ENCODE assay signal across 9 mouse cellular contexts in genomic region chr1:91411631-91412285, GRCm38 (mm10). TPM values are rescaled to one million over a fixed set of nuclear protein-coding genes. Genes with fewer than 3 reads are reported as not detected.
A peak's percentile ranks its signal among the peaks of the same experiment; 100 is the strongest.
DNase-seq lines count a peak whose midpoint lies in the region; ATAC-seq and TF ChIP-seq lines count a peak whose summit lies in the region.
"Had no signal": no experiment of that assay in that cellular context is flagged by ENCODE, and none has a peak within 500 bp of the region (broad histone marks: within the 10 kb centered on the region; RNA-seq: fewer than 3 reads in every experiment).

No protein-coding gene starts in this region.

- no peak for DNase-seq in heart, adult 9 months (ENCODE audit: low spot score in 2 of 2)
- no peak for DNase-seq in G1E (ENCODE audit: low spot score)
- DNase-seq in gastrocnemius, postnatal 25 days: no peak
- DNase-seq in embryo, embryonic 10 days (ENCODE audit: low spot score): no peak
- no peak for DNase-seq in frontal cortex, adult 2 months (ENCODE audit: extremely low spot score in 1 of 2, low spot score in 1 of 2)
- DNase-seq: thymus, postnatal 25 days had no signal

- H3K4me2 ChIP-seq in heart, embryonic 14.5 days (ENCODE audit: low read length): peak overlapping the region; percentile 95
- peak overlapping the region; percentile 95 for H3K4me2 ChIP-seq in hindbrain, embryonic 13.5 days
- H3K4me2 ChIP-seq in midbrain, embryonic 13.5 days (replicated peaks): peak overlapping the region; percentile 95

- H3K27me3 ChIP-seq in heart, embryonic 14.5 days (ENCODE audit: control insufficient read depth, insufficient read depth, low read length): no peaks in the 10 kb centered on the region
- peaks cover 13% of the 10 kb centered on the region for H3K27me3 ChIP-seq in G1E (ENCODE audit: insufficient read depth, low read length)
- no peaks in the 10 kb centered on the region for H3K27me3 ChIP-seq in hindbrain, embryonic 13.5 days
- no peaks in the 10 kb centered on the region for H3K27me3 ChIP-seq in midbrain, embryonic 13.5 days

- H3K9ac ChIP-seq in heart, embryonic 14.5 days (ENCODE audit: low read length): peak overlapping the region; percentile 94
- H3K9ac ChIP-seq in hindbrain, embryonic 13.5 days: peak overlapping the region; percentile 92
- peak overlapping the region; percentile 96 for H3K9ac ChIP-seq in midbrain, embryonic 13.5 days (replicated peaks)

- TF ChIP-seq CTCF in G1E (IDR thresholded peaks at IDR 0.05; ENCODE audit: low read depth, low read length): no peak

- WGBS in heart, embryonic 14.5 days: 71% methylated on average over 8 of the region's 8 CpGs
- 53% methylated on average over 8 of the region's 8 CpGs for WGBS in hindbrain, embryonic 13.5 days
- 46% methylated on average over 8 of the region's 8 CpGs for WGBS in midbrain, embryonic 13.5 days

- H3K4me3 ChIP-seq in heart, embryonic 14.5 days (ENCODE audit: control insufficient read depth in 1 of 2, insufficient read depth in 1 of 2, low read depth in 1 of 2, low read length in 2 of 2): peak overlapping the region; percentile 83 to 88
- H3K4me3 ChIP-seq in G1E (ENCODE audit: low read depth, low read length): peak overlapping the region; percentile 80
- H3K4me3 ChIP-seq in hindbrain, embryonic 13.5 days: peak overlapping the region; percentile 83
- H3K4me3 ChIP-seq in midbrain, embryonic 13.5 days (replicated peaks): peak overlapping the region; percentile 81

- H3K9me3 ChIP-seq in heart, embryonic 14.5 days (ENCODE audit: control insufficient read depth, low read length): no peaks in the 10 kb centered on the region
- no peaks in the 10 kb centered on the region for H3K9me3 ChIP-seq in G1E (replicated peaks)
- H3K9me3 ChIP-seq in hindbrain, embryonic 13.5 days: no peaks in the 10 kb centered on the region
- no peaks in the 10 kb centered on the region for H3K9me3 ChIP-seq in midbrain, embryonic 13.5 days

- H3K27ac ChIP-seq in heart, embryonic 14.5 days (replicated peaks in 1 of 2; ENCODE audit: control insufficient read depth in 1 of 2, insufficient read depth in 1 of 2, low read depth in 2 of 2, low read length in 2 of 2): no peak overlapping the region
- H3K27ac ChIP-seq in hindbrain, embryonic 13.5 days: no peak overlapping the region
- H3K27ac ChIP-seq in midbrain, embryonic 13.5 days: peak overlapping the region; percentile 98

- ATAC-seq in heart, embryonic 14.5 days (ENCODE audit: insufficient number of reproducible peaks, insufficient read depth, low FRiP score, low read depth): no peak
- ATAC-seq in G1E (ENCODE audit: extremely low read depth, insufficient number of reproducible peaks, low FRiP score, poor library complexity, severe bottlenecking): no peak
- no peak for ATAC-seq in hindbrain, embryonic 13.5 days (ENCODE audit: low FRiP score)
- no peak for ATAC-seq in midbrain, embryonic 13.5 days

- H3K36me3 ChIP-seq in heart, embryonic 14.5 days (ENCODE audit: control insufficient read depth, insufficient read depth, low read length): peaks cover 2% of the 10 kb centered on the region
- peaks cover 37% of the 10 kb centered on the region for H3K36me3 ChIP-seq in G1E (replicated peaks)
- peaks cover 4% of the 10 kb centered on the region; the same call in 1 of the 2 replicates for H3K36me3 ChIP-seq in hindbrain, embryonic 13.5 days
- H3K36me3 ChIP-seq in midbrain, embryonic 13.5 days: peaks cover 7% of the 10 kb centered on the region; the same call in 1 of the 2 replicates

- H3K4me1 ChIP-seq in heart, embryonic 14.5 days (ENCODE audit: control insufficient read depth in 2 of 2, insufficient read depth in 2 of 2, low read length in 2 of 2): peaks cover 23 to 27% of the 10 kb centered on the region in 2 experiments
- H3K4me1 ChIP-seq in G1E (ENCODE audit: insufficient read depth, low read depth, low read length): peaks cover 37% of the 10 kb centered on the region
- peaks cover 43% of the 10 kb centered on the region for H3K4me1 ChIP-seq in hindbrain, embryonic 13.5 days (replicated peaks)
- H3K4me1 ChIP-seq in midbrain, embryonic 13.5 days (replicated peaks): peaks cover 58% of the 10 kb centered on the region

RNA-seq across cellular contexts. Expression of gene Hes6, which starts 2.1 kb away (rescaled TPM):
- polyA plus RNA-seq in heart, embryonic 14.5 days (2014; fragmentation: Nextera tagmentation; extraction: Ambion mirVana): 67.3 and 71.4 TPM in 2 replicates
- total RNA-seq in G1E (2014; fragmentation: Nextera tagmentation) (18.0 and 19.0 TPM in 2 replicates), G1E (2017) (42.2 and 55.1 TPM in 2 replicates)
- 91.5 and 105 TPM in 2 replicates for polyA plus RNA-seq in G1E (2012)
- polyA plus RNA-seq in hindbrain, embryonic 13.5 days (2015; fragmentation: Nextera tagmentation; extraction: Ambion mirVana): 207 and 235 TPM in 2 replicates
- 316 and 357 TPM in 2 replicates for polyA plus RNA-seq in midbrain, embryonic 13.5 days (2015; fragmentation: Nextera tagmentation; extraction: Ambion mirVana)
- 1 to 10 TPM; 6.9 to 8.6 TPM for total RNA-seq in gastrocnemius, postnatal 25 days (2021)
- polyA plus RNA-seq in frontal cortex, adult 2 months (2012; rRNA removed): 20.7 and 25.9 TPM in 2 replicates

RNA-seq across cellular contexts. Expression of gene Ilkap, which starts 13.1 kb away (rescaled TPM):
- polyA plus RNA-seq in heart, embryonic 14.5 days (2014; fragmentation: Nextera tagmentation; extraction: Ambion mirVana): 98.5 and 108 TPM in 2 replicates
- 76.8 and 86.5 TPM in 2 replicates for total RNA-seq in G1E (2014; fragmentation: Nextera tagmentation)
- total RNA-seq in G1E (2017): 194 and 208 TPM in 2 replicates
- polyA plus RNA-seq in G1E (2012): 86.6 and 104 TPM in 2 replicates
- polyA plus RNA-seq in hindbrain, embryonic 13.5 days (2015; fragmentation: Nextera tagmentation; extraction: Ambion mirVana): 144 and 147 TPM in 2 replicates
- 148 and 155 TPM in 2 replicates for polyA plus RNA-seq in midbrain, embryonic 13.5 days (2015; fragmentation: Nextera tagmentation; extraction: Ambion mirVana)
- total RNA-seq in gastrocnemius, postnatal 25 days (2021): 10 to 100 TPM; 30.1 to 35.8 TPM
- polyA plus RNA-seq in frontal cortex, adult 2 months (2012; rRNA removed): 92.2 and 97.3 TPM in 2 replicates

RNA-seq across cellular contexts. Expression of gene Erfe, which starts 45.5 kb away (rescaled TPM):
- 0.63 and 2.5 TPM in 2 replicates for polyA plus RNA-seq in heart, embryonic 14.5 days (2014; fragmentation: Nextera tagmentation; extraction: Ambion mirVana)
- total RNA-seq in G1E (2014; fragmentation: Nextera tagmentation): 1.2 and 2.1 TPM in 2 replicates
- 0.81 and 0.93 TPM in 2 replicates for total RNA-seq in G1E (2017)
- polyA plus RNA-seq in G1E (2012): 0.78 and 0.94 TPM in 2 replicates
- polyA plus RNA-seq in hindbrain, embryonic 13.5 days (2015; fragmentation: Nextera tagmentation; extraction: Ambion mirVana): 0.22 and 0.45 TPM in 2 replicates
- 0.24 and 0.55 TPM in 2 replicates for polyA plus RNA-seq in midbrain, embryonic 13.5 days (2015; fragmentation: Nextera tagmentation; extraction: Ambion mirVana)
- 1 to 10 TPM; 2.3 to 3.6 TPM for total RNA-seq in gastrocnemius, postnatal 25 days (2021)
- polyA plus RNA-seq in frontal cortex, adult 2 months (2012; rRNA removed): 0.72 and 1.4 TPM in 2 replicates

RNA-seq across cellular contexts. Expression of gene Per2, which starts 47.4 kb away (rescaled TPM):
- polyA plus RNA-seq in heart, embryonic 14.5 days (2014; fragmentation: Nextera tagmentation; extraction: Ambion mirVana): 3.4 and 5.6 TPM in 2 replicates
- total RNA-seq in G1E (2014; fragmentation: Nextera tagmentation) (13.0 and 15.4 TPM in 2 replicates), G1E (2017) (4.4 and 5.3 TPM in 2 replicates)
- 14.2 and 17.5 TPM in 2 replicates for polyA plus RNA-seq in G1E (2012)
- polyA plus RNA-seq in hindbrain, embryonic 13.5 days (2015; fragmentation: Nextera tagmentation; extraction: Ambion mirVana): 4.3 and 4.6 TPM in 2 replicates
- polyA plus RNA-seq in midbrain, embryonic 13.5 days (2015; fragmentation: Nextera tagmentation; extraction: Ambion mirVana): 4.4 and 4.7 TPM in 2 replicates
- total RNA-seq in gastrocnemius, postnatal 25 days (2021): 1 to 10 TPM in 1 of 2 experiments, under 1 TPM in 1; 0.97 to 7.1 TPM
- 18.6 and 19.4 TPM in 2 replicates for polyA plus RNA-seq in frontal cortex, adult 2 months (2012; rRNA removed)
